Mouse (Mus musculus) heart, embryonic 14.5 days (tissue): ENCODE data around the gene Ctnnbip1. TPM values are rescaled to one million over a fixed set of nuclear protein-coding genes. Genes with fewer than 3 reads are reported as not detected.

Experiments used
- ATAC-seq: fragments of 200-750 bp; cut with Nextera tagmentation; 2 replicates; pipeline ENCODE4 v1.8.0; 2017; ENCODE audit warnings: low read depth, moderate TSS enrichment; ENCODE audit not compliant: insufficient number of reproducible peaks, insufficient read depth, low FRiP score
- H3K27ac ChIP-seq, 2 experiments: fragments of 200-500 bp in 1 of 2; fragments of 300-500 bp in 1 of 2; sonication (generic) in 1 of 2; replicated peaks in 1 of 2; 2 replicates each; pipeline ENCODE4 v1.5.1; 2012 to 2014; ENCODE audit warnings: low read depth in 2 of 2, low read length in 2 of 2, control low read depth in 1 of 2, mild to moderate bottlenecking in 1 of 2, mixed read lengths in 1 of 2; ENCODE audit not compliant: control insufficient read depth in 1 of 2, insufficient read depth in 1 of 2
- H3K27me3 ChIP-seq: fragments of 300-500 bp; sonication (generic); 2 replicates; pipeline ENCODE4 v1.6.1; 2014; ENCODE audit warnings: mild to moderate bottlenecking, low read length, control low read depth; ENCODE audit not compliant: control insufficient read depth, insufficient read depth
- H3K36me3 ChIP-seq: fragments of 300-500 bp; sonication (generic); 2 replicates; pipeline ENCODE4 v1.6.1; 2014; ENCODE audit warnings: mild to moderate bottlenecking, control low read depth, low read length, mixed read lengths; ENCODE audit not compliant: control insufficient read depth, insufficient read depth
- H3K4me1 ChIP-seq, 2 experiments: fragments of 200-500 bp in 1 of 2; fragments of 300-500 bp in 1 of 2; sonication (generic) in 1 of 2; 2 replicates each; pipeline ENCODE4 v1.6.1; 2012 to 2014; ENCODE audit warnings: low read length in 2 of 2, control low read depth in 1 of 2, mixed read lengths in 1 of 2; ENCODE audit not compliant: control insufficient read depth in 2 of 2, insufficient read depth in 2 of 2
- H3K4me2 ChIP-seq: fragments of 300-500 bp; sonication (generic); 2 replicates; pipeline ENCODE4 v1.6.1; 2014; ENCODE audit warnings: mild to moderate bottlenecking, low read length
- H3K4me3 ChIP-seq, 2 experiments: fragments of 200-500 bp in 1 of 2; fragments of 300-500 bp in 1 of 2; sonication (generic) in 1 of 2; 2 replicates each; pipeline ENCODE4 v1.5.1; 2012 to 2014; ENCODE audit warnings: low read length in 2 of 2, mild to moderate bottlenecking in 2 of 2, control low read depth in 1 of 2, low read depth in 1 of 2, moderate library complexity in 1 of 2; ENCODE audit not compliant: control insufficient read depth in 1 of 2, insufficient read depth in 1 of 2
- H3K9ac ChIP-seq: fragments of 300-500 bp; sonication (generic); 2 replicates; pipeline ENCODE4 v1.6.1; 2014; ENCODE audit warnings: mild to moderate bottlenecking, low read length
- H3K9me3 ChIP-seq: fragments of 300-500 bp; sonication (generic); 2 replicates; pipeline ENCODE4 v1.6.1; 2016; ENCODE audit warnings: low read length, control low read depth; ENCODE audit not compliant: control insufficient read depth
- WGBS: fragments of 180-500 bp; shearing (Covaris S2); extraction: QIAGEN DNeasy Blood & Tissue Kit; methylation state at CpG from one replicate; pipeline ENCODE4 v1.1.7; 2014; 5-methylcytosine and 5-hydroxymethylcytosine counted together
- polyA plus RNA-seq: library from polyadenylated mRNA; unstranded; fragments of >200 nt; fragmentation: Nextera tagmentation; extraction: Ambion mirVana; gene quantifications from 2 replicates; pipeline ENCODE4 v1.2.1, GENCODE M21; 2014

The Ctnnbip1 gene
- polyA plus RNA-seq, 1 experiment from 2014 or later: 43.1 TPM

DNA sequence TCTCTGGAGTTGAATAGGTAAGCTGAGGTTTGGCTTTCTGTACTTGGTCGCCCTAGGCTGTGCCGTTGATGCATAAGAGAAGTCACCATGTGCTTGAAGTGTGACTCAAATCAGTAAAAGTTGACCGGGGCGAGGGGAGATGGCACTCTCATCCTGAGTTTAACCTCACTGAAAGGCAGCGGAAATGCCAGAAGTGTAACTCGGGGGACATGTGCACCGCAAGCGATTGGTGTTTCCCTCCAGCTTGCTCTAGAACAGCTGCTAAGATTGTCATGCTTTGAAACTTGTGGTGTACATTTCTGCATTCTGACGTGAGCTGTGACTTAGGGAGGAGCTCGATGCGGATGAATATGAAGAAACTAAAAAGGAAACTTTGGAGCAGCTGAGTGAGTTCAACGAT, 30.3 kb upstream of the Ctnnbip1 start:
- 95% methylated on average over 12 of the region's 12 CpGs for WGBS
- H3K4me3 ChIP-seq: no peak overlapping the region
- H3K4me1 ChIP-seq: peaks cover 6 to 12% of the 10 kb centered on the region in 2 experiments
- H3K9me3 ChIP-seq: 0 out of 2 replicates have a peak, but pooled peaks cover 2% of the 10 kb centered on the region
- ATAC-seq: no peak
- H3K9ac ChIP-seq: no peak overlapping the region
- H3K27ac ChIP-seq: no peak overlapping the region
- H3K27me3 ChIP-seq: no peaks in the 10 kb centered on the region
- peaks cover 57% of the 10 kb centered on the region for H3K36me3 ChIP-seq
- no peak overlapping the region for H3K4me2 ChIP-seq

- 91% methylated on average over 14 of the region's 14 CpGs for WGBS
- H3K4me2 ChIP-seq: no peak overlapping the region
- peaks cover 76% of the 10 kb centered on the region for H3K36me3 ChIP-seq
- H3K9ac ChIP-seq: no peak overlapping the region
- no peak overlapping the region for H3K4me3 ChIP-seq
- H3K27me3 ChIP-seq: no peaks in the 10 kb centered on the region
- no peak for ATAC-seq
- H3K9me3 ChIP-seq: 0 out of 2 replicates have a peak, but pooled peaks cover 2% of the 10 kb centered on the region
- H3K27ac ChIP-seq: no peak overlapping the region
- peaks cover 1 to 9% of the 10 kb centered on the region in 2 experiments for H3K4me1 ChIP-seq
These were observed 28.4 kb upstream of the Ctnnbip1 start for GRCm38 (mm10) chr4:149489415-149490240.

DNA sequence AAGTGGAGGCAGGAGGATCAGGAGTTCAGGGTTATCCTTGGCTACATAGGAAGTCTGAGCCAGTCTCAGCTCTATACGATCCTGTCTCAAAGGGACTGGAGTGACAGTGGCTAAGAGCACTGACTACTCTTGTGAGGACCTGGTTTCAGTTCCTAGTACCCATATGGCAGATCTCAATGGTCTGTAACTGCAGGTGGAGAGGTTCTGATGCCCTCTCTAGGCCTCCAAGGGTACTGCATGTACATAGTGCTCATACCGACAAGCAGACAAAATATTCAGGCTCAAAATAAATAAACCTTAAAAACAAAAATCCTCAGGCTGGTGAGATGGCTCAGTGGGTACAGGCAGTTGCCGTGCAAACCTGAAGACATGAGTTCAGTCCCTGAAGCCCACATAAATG, 26.9 kb upstream of the Ctnnbip1 start:
- Histone ChIP-seq H3K9ac (no peak overlapping the region), H3K4me2 (no peak overlapping the region), H3K9me3 (0 out of 2 replicates have a peak, but pooled peaks cover 2% of the 10 kb centered on the region), H3K4me1 (peaks cover 0 to 7% of the 10 kb centered on the region in 2 experiments; a peak in 2 of 4 replicates), H3K4me3 (no peak overlapping the region), H3K27me3 (no peaks in the 10 kb centered on the region), H3K27ac (no peak overlapping the region), H3K36me3 (peaks cover 89% of the 10 kb centered on the region)
- WGBS: 95% methylated on average over 3 of the region's 3 CpGs
- no peak for ATAC-seq

DNA sequence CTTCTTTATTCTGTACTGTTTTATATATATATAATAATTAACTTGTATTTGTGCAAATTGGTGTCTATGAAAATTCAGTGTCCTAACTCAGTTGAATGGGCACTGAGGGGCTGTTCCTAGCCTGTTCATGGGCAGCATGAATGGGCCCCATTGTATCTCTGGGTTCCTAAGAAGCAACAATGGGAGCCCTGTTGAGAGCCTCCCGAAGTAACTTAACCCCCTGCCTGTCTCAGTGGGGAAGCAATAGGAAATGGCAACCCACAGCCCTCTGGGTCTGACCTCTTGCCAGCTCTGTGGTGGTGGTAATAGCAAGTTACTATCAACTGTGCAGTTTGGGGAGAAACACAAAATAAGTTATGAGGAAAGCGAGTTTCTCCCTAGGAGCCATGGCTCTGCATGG, 21.4 kb upstream of the Ctnnbip1 start:
- 65% methylated on average over 2 of the region's 2 CpGs for WGBS
- Histone ChIP-seq H3K9me3 (no peaks in the 10 kb centered on the region), H3K36me3 (peaks cover 87% of the 10 kb centered on the region)

GRCm38 (mm10) chr4:149498901-149499300, 19.1 kb upstream of the Ctnnbip1 start:
- no peaks in the 10 kb centered on the region for H3K4me1 ChIP-seq
- no peak overlapping the region for H3K27ac ChIP-seq
- no peak overlapping the region for H3K4me2 ChIP-seq
- no peak for ATAC-seq
- no peak overlapping the region for H3K4me3 ChIP-seq
- WGBS: 85% methylated on average over 8 of the region's 8 CpGs
- H3K9ac ChIP-seq: no peak overlapping the region
- H3K9me3 ChIP-seq: no peaks in the 10 kb centered on the region
- no peaks in the 10 kb centered on the region for H3K27me3 ChIP-seq
- peaks cover 77% of the 10 kb centered on the region for H3K36me3 ChIP-seq

More for the DNA sequence above, 21.4 kb upstream of the Ctnnbip1 start:
- Histone ChIP-seq H3K27me3 (no peaks in the 10 kb centered on the region), H3K27ac (no peak overlapping the region), H3K9ac (no peak overlapping the region), H3K4me2 (no peak overlapping the region), H3K4me3 (no peak overlapping the region), H3K4me1 (no peaks in the 10 kb centered on the region)
- no peak for ATAC-seq

- H3K27ac ChIP-seq: no peak overlapping the region
- H3K4me2 ChIP-seq: no peak overlapping the region
- ATAC-seq: no peak
- 79% methylated on average over 5 of the region's 5 CpGs for WGBS
- H3K9ac ChIP-seq: no peak overlapping the region
- no peaks in the 10 kb centered on the region for H3K9me3 ChIP-seq
- H3K36me3 ChIP-seq: peaks cover 68% of the 10 kb centered on the region
- H3K27me3 ChIP-seq: no peaks in the 10 kb centered on the region
- no peaks in the 10 kb centered on the region for H3K4me1 ChIP-seq
- H3K4me3 ChIP-seq: no peak overlapping the region
These were observed 18.2 kb upstream of the Ctnnbip1 start for GRCm38 (mm10) chr4:149499790-149500189.

- no peak overlapping the region for H3K27ac ChIP-seq
- H3K4me2 ChIP-seq: no peak overlapping the region
- ATAC-seq: no peak
These were observed 13.7 kb upstream of the Ctnnbip1 start for GRCm38 (mm10) chr4:149504363-149504762.

More at GRCm38 (mm10) chr4:149504363-149504762, 13.7 kb upstream of the Ctnnbip1 start:
- H3K9ac ChIP-seq: no peak overlapping the region
- H3K27me3 ChIP-seq: no peaks in the 10 kb centered on the region
- no peak overlapping the region for H3K4me3 ChIP-seq
- H3K9me3 ChIP-seq: no peaks in the 10 kb centered on the region
- no peaks in the 10 kb centered on the region for H3K4me1 ChIP-seq
- WGBS: 79% methylated on average over 5 of the region's 5 CpGs
- H3K36me3 ChIP-seq: peaks cover 27% of the 10 kb centered on the region
